Mouse (Mus musculus) limb, embryonic 10.5 days (tissue): ENCODE results near the gene Tango6. TPM values are rescaled to one million over a fixed set of nuclear protein-coding genes. Genes with fewer than 3 reads are reported as not detected.
A peak's percentile ranks its signal among the peaks of the same experiment; 100 is the strongest.

Experiments
- DNase-seq: peaks from one replicate; pipeline ENCODE4 v3.0.0-alpha.2; 2017; ENCODE audit warnings: low spot score
- H3K27ac ChIP-seq: fragments of 300-500 bp; sonication (generic); 2 replicates; pipeline ENCODE4 v1.5.1; 2016; ENCODE audit warnings: mild to moderate bottlenecking
- H3K27me3 ChIP-seq: fragments of 300-500 bp; sonication (generic); 2 replicates; pipeline ENCODE4 v1.6.1; 2016; ENCODE audit warnings: low read depth, mild to moderate bottlenecking; ENCODE audit not compliant: poor library complexity, severe bottlenecking
- H3K36me3 ChIP-seq: fragments of 300-500 bp; sonication (generic); 2 replicates; pipeline ENCODE4 v1.6.1; 2016; ENCODE audit warnings: mild to moderate bottlenecking, moderate library complexity
- H3K4me1 ChIP-seq: fragments of 300-500 bp; sonication (generic); 2 replicates; pipeline ENCODE4 v1.6.1; 2016
- H3K4me3 ChIP-seq: fragments of 300-500 bp; sonication (generic); 2 replicates; pipeline ENCODE4 v1.5.1; 2016; ENCODE audit warnings: mild to moderate bottlenecking, moderate library complexity
- H3K9me3 ChIP-seq: fragments of 300-500 bp; sonication (generic); replicated peaks from 2 replicates; pipeline ENCODE4 v1.6.1; 2016; ENCODE audit warnings: mild to moderate bottlenecking
- WGBS: fragments of 180-500 bp; shearing (Covaris S2); methylation state at CpG from one replicate; pipeline ENCODE4 v1.1.7; 2016; 5-methylcytosine and 5-hydroxymethylcytosine counted together
- polyA plus RNA-seq: library from polyadenylated mRNA; unstranded; fragments of >200 nt; fragmentation: Nextera tagmentation; extraction: Ambion mirVana; gene quantifications from 2 replicates; pipeline ENCODE4 v1.2.1, GENCODE M21; 2016

The Tango6 gene
- polyA plus RNA-seq, 1 experiment from 2014 or later = 15.5 TPM

DNA sequence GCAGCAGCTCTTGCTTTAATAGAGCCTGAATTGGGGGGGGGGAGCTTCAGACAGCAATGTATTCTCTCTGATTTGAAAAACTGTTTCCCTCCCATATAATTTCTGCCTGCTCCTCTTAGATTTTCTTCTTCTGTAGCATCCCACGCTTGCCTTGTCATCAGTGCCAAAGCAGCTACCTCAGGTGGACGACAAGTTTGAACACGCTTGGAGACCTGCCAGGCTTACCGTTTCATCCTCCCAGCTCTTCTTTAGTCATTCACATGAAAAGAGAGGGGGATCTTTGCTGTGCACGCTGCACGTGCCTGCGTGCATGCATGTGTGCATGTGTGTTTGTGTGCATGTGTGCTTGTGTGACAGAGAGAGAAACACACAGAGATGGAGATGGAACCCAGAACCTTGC is 127.5 kb downstream of the Tango6 start:
- peaks cover 4% of the 10 kb centered on the region; the same call in 1 of the 2 replicates for H3K9me3 ChIP-seq
- no peak overlapping the region for H3K4me3 ChIP-seq
- H3K36me3 ChIP-seq = peaks cover 13% of the 10 kb centered on the region
- DNase-seq = no peak
- no peaks in the 10 kb centered on the region for H3K27me3 ChIP-seq
- 90% methylated on average over 7 of the region's 7 CpGs for WGBS
- no peak overlapping the region for H3K27ac ChIP-seq
- H3K4me1 ChIP-seq = no peaks in the 10 kb centered on the region

- WGBS = 92% methylated on average over 4 of the region's 4 CpGs
- Histone ChIP-seq H3K4me3 (no peak overlapping the region), H3K27ac (no peak overlapping the region), H3K4me1 (peaks cover 3% of the 10 kb centered on the region; the same call in 1 of the 2 replicates), H3K27me3 (no peaks in the 10 kb centered on the region), H3K36me3 (peaks cover under 1% of the 10 kb centered on the region; the same call in 1 of the 2 replicates), H3K9me3 (no peaks in the 10 kb centered on the region)
- DNase-seq = no peak
These were observed 129.7 kb downstream of the Tango6 start for GRCm38 (mm10) chr8:106812560-106812959.

DNA sequence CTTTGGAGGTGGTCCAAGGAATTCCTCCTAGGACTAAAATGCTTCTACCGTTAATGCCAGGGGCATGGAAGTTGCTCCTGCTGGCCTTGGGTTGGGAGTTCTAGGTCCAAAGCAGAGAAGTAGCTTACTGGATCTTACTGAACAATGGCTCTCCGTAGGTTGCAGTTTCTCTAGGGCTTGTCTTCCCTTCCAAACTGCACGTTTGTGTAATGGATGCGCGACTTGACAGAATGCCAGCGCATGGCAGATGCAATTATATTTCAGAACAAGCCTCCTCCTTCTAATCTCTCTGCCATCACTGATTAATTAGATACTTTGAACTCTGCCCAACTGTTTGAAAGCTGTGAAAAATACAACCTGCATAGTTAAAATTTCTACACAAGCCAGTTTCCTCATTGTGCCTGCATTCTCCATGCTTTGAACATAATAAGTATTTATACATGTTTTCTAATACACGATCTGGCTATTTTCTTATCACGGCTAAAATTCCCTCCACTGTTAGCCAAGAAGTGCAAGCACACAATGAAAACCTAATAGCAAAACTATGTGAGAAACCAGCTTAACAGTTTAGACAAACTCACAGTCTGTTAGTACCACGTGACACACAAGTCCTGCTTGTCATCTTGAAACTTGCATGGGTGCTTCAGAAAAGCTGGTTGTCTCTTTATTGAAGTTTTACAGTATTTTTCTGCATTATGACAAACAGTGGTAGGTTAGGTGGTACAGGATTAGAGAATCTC is 133.7 kb downstream of the Tango6 start:
- 90% methylated on average over 9 of the region's 9 CpGs for WGBS
- no peak for DNase-seq
- Histone ChIP-seq H3K4me1 (peaks cover 8% of the 10 kb centered on the region), H3K4me3 (no peak overlapping the region), H3K27me3 (no peaks in the 10 kb centered on the region), H3K36me3 (peaks cover 16% of the 10 kb centered on the region), H3K9me3 (no peaks in the 10 kb centered on the region), H3K27ac (no peak overlapping the region)

- no peak overlapping the region for H3K27ac ChIP-seq
- no peaks in the 10 kb centered on the region for H3K9me3 ChIP-seq
- no peaks in the 10 kb centered on the region for H3K27me3 ChIP-seq
- no peak for DNase-seq
- WGBS = 75% methylated on average over 4 of the region's 4 CpGs
- peaks cover 20% of the 10 kb centered on the region for H3K36me3 ChIP-seq
- no peak overlapping the region for H3K4me3 ChIP-seq
- peaks cover 9% of the 10 kb centered on the region for H3K4me1 ChIP-seq
These were observed 134.3 kb downstream of the Tango6 start for GRCm38 (mm10) chr8:106817171-106817545.

- H3K27ac ChIP-seq = 0 out of 2 replicates have a peak overlapping the region, but pooled peaks have one; percentile 25
- DNase-seq = no peak
- H3K4me3 ChIP-seq = no peak overlapping the region
- H3K4me1 ChIP-seq = peaks cover 9% of the 10 kb centered on the region
- WGBS = 90% methylated on average over 17 of the region's 17 CpGs
- peaks cover 27% of the 10 kb centered on the region for H3K36me3 ChIP-seq
- no peaks in the 10 kb centered on the region for H3K9me3 ChIP-seq
- no peaks in the 10 kb centered on the region for H3K27me3 ChIP-seq
These were observed 136.0 kb downstream of the Tango6 start for GRCm38 (mm10) chr8:106818626-106819515.

DNA sequence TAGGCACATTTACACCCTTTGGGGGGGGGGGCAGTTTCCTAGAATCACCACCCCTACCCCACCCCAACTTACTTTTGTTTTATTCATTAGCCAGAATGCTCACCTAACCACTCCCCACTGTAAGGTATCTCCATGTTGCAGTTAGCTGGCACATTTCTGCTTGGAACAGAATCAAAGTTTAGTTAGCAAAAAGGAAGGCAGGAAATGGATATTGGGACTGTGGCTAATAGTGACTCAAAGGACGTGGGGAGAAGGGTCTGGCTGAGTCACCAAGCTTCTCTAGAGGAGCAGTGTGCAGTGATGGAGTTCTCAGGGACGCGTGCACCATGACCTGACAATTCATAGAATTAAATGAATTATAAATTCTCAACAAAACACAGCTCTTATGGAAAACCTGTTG is 136.7 kb downstream of the Tango6 start:
- Histone ChIP-seq H3K4me3 (no peak overlapping the region), H3K4me1 (peaks cover 9% of the 10 kb centered on the region), H3K27ac (no peak overlapping the region), H3K36me3 (peaks cover 27% of the 10 kb centered on the region), H3K9me3 (no peaks in the 10 kb centered on the region), H3K27me3 (no peaks in the 10 kb centered on the region)
- WGBS = 82% methylated on average over 3 of the region's 3 CpGs
- DNase-seq = no peak

DNA sequence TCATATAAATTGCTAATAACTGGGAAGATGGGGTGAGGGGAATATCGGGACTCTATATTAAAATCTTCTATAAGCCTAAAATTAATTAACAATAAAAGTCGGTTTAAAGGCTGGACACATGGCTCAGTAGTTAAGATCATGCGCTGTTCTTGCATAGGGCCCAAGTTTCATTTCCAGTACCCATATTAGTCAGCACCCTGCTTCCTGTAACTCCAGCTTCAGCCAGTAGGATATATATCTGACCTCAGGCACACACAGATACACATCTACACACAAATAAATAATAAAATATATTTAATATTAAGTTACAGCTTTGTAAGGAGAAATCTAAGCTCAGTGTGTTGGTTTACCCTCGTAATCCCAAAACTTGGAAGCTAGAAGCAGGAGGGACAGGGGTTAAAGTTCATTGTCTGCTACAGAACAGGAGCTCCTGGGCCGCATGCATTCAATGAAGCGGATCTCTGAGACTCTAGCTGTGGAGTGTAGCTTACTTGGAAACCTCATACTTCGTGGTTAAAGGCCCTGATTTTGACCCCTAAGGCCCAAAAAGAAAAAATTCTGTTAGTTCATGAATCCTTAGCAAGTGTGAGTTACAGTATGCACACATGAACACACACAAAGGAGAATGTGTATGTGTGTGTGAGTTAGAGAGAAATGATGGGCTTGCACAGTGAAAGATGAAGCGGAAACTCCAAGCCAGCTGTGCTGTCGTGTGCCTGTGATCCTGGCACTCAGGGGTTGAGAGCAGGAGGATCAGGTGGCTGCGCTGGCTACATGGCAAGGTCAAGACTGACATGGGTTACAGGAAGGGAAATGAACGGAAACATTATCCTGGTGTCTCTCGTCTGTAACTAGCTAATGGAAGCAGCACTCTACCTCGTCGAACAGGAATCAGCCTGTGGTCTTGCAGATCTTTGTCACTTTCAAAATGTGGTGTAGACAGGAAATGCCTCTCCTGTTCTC is 138.0 kb downstream of the Tango6 start:
- 83% methylated on average over 14 of the region's 14 CpGs for WGBS
- H3K9me3 ChIP-seq = no peaks in the 10 kb centered on the region
- H3K36me3 ChIP-seq = peaks cover 27% of the 10 kb centered on the region
- H3K27ac ChIP-seq = no peak overlapping the region
- no peak overlapping the region for H3K4me3 ChIP-seq
- H3K27me3 ChIP-seq = no peaks in the 10 kb centered on the region
- H3K4me1 ChIP-seq = peaks cover 9% of the 10 kb centered on the region
- no peak for DNase-seq

GRCm38 (mm10) chr8:106828921-106829320 is 146.1 kb downstream of the Tango6 start:
- no peak overlapping the region for H3K27ac ChIP-seq
- H3K36me3 ChIP-seq = peaks cover 11% of the 10 kb centered on the region; the same call in 1 of the 2 replicates
- 85% methylated on average over 6 of the region's 6 CpGs for WGBS
- H3K4me3 ChIP-seq = no peak overlapping the region
- no peaks in the 10 kb centered on the region for H3K9me3 ChIP-seq
- H3K4me1 ChIP-seq = no peaks in the 10 kb centered on the region
- H3K27me3 ChIP-seq = no peaks in the 10 kb centered on the region
- DNase-seq = no peak

DNA sequence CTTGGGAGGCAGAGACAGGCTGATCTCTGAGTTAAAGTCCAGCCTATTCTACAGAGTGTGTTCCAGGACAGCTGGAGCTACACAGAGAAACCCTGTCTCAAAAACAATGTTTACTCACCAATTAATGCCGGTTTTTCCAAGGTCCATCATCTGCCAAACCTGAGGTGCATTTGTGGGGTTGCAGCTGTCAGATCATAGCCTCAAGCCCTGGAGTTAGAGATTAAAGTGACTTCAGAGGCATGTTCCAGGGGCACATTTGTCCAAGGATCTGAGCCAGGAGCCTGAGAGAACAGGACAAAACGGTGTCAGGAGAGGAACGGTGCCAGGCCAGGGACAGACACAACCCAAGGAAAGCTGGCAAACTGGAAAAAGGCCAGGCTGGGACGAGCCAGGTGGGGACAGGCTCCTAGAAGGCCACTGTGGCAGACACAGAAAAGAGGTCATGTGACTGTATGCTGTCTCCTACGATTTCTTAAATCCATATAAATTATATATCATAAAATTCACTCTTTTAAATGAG is 146.7 kb downstream of the Tango6 start:
- WGBS = 95% methylated on average over 5 of the region's 5 CpGs

GRCm38 (mm10) chr8:106834899-106835298 is 152.0 kb downstream of the Tango6 start:
- no peak for DNase-seq
- Histone ChIP-seq H3K36me3 (peaks cover 7% of the 10 kb centered on the region; the same call in 1 of the 2 replicates), H3K9me3 (no peaks in the 10 kb centered on the region), H3K27me3 (no peaks in the 10 kb centered on the region), H3K4me3 (no peak overlapping the region), H3K4me1 (peaks cover 11% of the 10 kb centered on the region), H3K27ac (no peak overlapping the region)
- 79% methylated on average over 1 of the region's 1 CpGs for WGBS

More for the DNA sequence above, 146.7 kb downstream of the Tango6 start:
- DNase-seq = no peak
- Histone ChIP-seq H3K27me3 (no peaks in the 10 kb centered on the region), H3K9me3 (no peaks in the 10 kb centered on the region), H3K4me1 (no peaks in the 10 kb centered on the region), H3K36me3 (peaks cover 11% of the 10 kb centered on the region; the same call in 1 of the 2 replicates), H3K27ac (no peak overlapping the region), H3K4me3 (no peak overlapping the region)

GRCm38 (mm10) chr8:106836525-106836924 is 153.7 kb downstream of the Tango6 start:
- Histone ChIP-seq H3K27me3 (no peaks in the 10 kb centered on the region), H3K36me3 (0 out of 2 replicates have a peak, but pooled peaks cover 5% of the 10 kb centered on the region), H3K9me3 (no peaks in the 10 kb centered on the region), H3K27ac (no peak overlapping the region), H3K4me1 (peaks cover 14% of the 10 kb centered on the region), H3K4me3 (no peak overlapping the region)
- WGBS = 80% methylated on average over 6 of the region's 6 CpGs
- no peak for DNase-seq

DNA sequence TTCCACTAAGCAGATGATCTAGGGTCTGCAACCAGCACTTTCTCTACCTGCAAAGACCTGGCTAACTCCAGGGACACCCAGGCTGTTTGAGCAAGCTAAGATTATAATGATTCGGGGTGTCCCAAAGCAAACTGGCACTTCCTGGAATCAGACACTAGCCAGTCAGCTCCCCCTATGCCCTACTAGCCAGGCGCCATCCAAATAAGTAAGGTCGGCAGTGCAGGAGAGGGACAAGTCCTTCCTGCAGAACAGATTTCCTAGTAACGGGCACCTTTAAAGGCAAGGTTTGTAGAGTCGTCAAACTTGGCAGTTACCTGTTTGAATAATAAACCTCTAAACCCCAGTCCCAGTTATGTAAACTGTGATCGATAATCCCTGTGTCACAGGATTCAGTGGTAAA is 155.9 kb downstream of the Tango6 start:
- 0 out of 2 replicates have a peak, but pooled peaks cover 6% of the 10 kb centered on the region for H3K36me3 ChIP-seq
- no peaks in the 10 kb centered on the region for H3K9me3 ChIP-seq
- H3K4me3 ChIP-seq = no peak overlapping the region
- no peak overlapping the region for H3K27ac ChIP-seq
- H3K27me3 ChIP-seq = no peaks in the 10 kb centered on the region
- H3K4me1 ChIP-seq = peaks cover 14% of the 10 kb centered on the region
- 79% methylated on average over 6 of the region's 6 CpGs for WGBS
- no peak for DNase-seq
